Mouse (Mus musculus) ES-Bruce4 (cell line): ENCODE measurements around the gene Efcab12. TPM values are rescaled to one million over a fixed set of nuclear protein-coding genes. Genes with fewer than 3 reads are reported as not detected.

ENCODE experiments used
- H3K27ac ChIP-seq: 2 replicates; pipeline ENCODE4 v1.5.1; 2012; ENCODE audit warnings: low read length, inconsistent platforms; ENCODE audit not compliant: insufficient read depth
- H3K27me3 ChIP-seq: 2 replicates; pipeline ENCODE4 v1.6.1; 2012; ENCODE audit warnings: mild to moderate bottlenecking, low read length, inconsistent platforms; ENCODE audit not compliant: control insufficient read depth, poor library complexity, insufficient read depth, severe bottlenecking
- H3K36me3 ChIP-seq: 2 replicates; pipeline ENCODE4 v1.6.1; 2012; ENCODE audit warnings: inconsistent platforms, mild to moderate bottlenecking, low read length, moderate library complexity; ENCODE audit not compliant: control insufficient read depth, poor library complexity, insufficient read depth, severe bottlenecking
- H3K4me1 ChIP-seq: one replicate; pipeline ENCODE4 v1.8.1; 2011; ENCODE audit warnings: low read length; ENCODE audit not compliant: control insufficient read depth, insufficient read depth
- H3K4me3 ChIP-seq: 2 replicates; pipeline ENCODE4 v1.5.1; 2011; ENCODE audit warnings: low read depth, mild to moderate bottlenecking, low read length
- H3K9ac ChIP-seq: 2 replicates; pipeline ENCODE4 v1.6.1; 2012; ENCODE audit warnings: low read depth, mild to moderate bottlenecking, inconsistent platforms; ENCODE audit not compliant: poor library complexity, severe bottlenecking
- H3K9me3 ChIP-seq: replicated peaks from 2 replicates; pipeline ENCODE4 v1.6.1; 2012; ENCODE audit warnings: mild to moderate bottlenecking, low read length, inconsistent platforms; ENCODE audit not compliant: control insufficient read depth, poor library complexity, insufficient read depth, severe bottlenecking
- CTCF ChIP-seq: IDR thresholded peaks from one replicate; pipeline ENCODE4 v1.8.1; 2011; ENCODE audit warnings: low read depth, low read length
- EP300 ChIP-seq: IDR thresholded peaks from 2 replicates; pipeline ENCODE4 v1.6.1; 2011; ENCODE audit warnings: low read depth, low read length; ENCODE audit not compliant: insufficient read depth
- POLR2A ChIP-seq: IDR thresholded peaks from one replicate; pipeline ENCODE4 v1.8.1; 2011; ENCODE audit warnings: low read length; ENCODE audit not compliant: insufficient read depth
- polyA plus RNA-seq: library from polyadenylated mRNA; stranded (reverse); fragments of >200 nt; gene quantifications from 2 replicates; pipeline ENCODE4 v1.2.4, GENCODE M21; 2011; ENCODE audit warnings: low read depth; ENCODE audit not compliant: missing spikeins, insufficient read depth, insufficient read length

Gene Efcab12
- polyA plus RNA-seq, 1 experiment = 1.1 TPM

DNA sequence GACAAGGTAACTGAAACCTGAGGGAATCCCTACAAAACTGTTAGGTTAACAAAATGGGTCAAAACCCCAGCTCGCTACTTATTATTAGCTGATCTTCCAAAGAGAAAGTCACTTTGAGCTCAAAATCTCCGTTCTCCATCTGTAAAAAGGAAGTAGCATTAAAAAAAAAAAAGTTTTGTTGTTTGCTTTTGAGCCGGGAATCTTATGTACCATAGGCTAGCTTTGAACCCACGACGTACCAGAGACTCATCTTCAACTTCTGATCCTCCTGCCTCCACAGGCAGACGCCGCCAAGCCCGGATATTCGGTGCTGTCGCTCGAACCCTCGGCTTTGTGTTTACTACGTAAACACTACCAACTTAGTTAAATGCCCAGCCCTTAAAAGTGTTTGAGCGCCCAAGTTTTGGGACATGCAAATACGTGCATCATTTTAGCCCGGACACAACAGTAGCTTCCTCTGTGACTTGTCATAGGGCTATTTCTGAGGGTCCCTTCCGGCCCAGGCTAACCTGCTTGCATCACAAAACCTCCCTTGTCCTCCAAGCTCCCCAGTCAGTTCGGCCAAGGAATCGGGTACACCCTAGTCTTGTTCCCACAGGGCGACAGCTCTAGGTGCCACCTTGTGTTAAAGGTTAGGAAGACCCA lies 14.4 kb upstream of the Efcab12 start:
- Histone ChIP-seq H3K27ac (peak overlapping the region; percentile 82), H3K4me3 (peak overlapping the region; percentile 77), H3K9ac (peak overlapping the region; percentile 74), H3K27me3 (no peaks in the 10 kb centered on the region), H3K9me3 (no peaks in the 10 kb centered on the region), H3K4me1 (no peaks in the 10 kb centered on the region), H3K36me3 (peaks cover 16% of the 10 kb centered on the region)
- TF ChIP-seq EP300 (no peak), CTCF (no peak)

DNA sequence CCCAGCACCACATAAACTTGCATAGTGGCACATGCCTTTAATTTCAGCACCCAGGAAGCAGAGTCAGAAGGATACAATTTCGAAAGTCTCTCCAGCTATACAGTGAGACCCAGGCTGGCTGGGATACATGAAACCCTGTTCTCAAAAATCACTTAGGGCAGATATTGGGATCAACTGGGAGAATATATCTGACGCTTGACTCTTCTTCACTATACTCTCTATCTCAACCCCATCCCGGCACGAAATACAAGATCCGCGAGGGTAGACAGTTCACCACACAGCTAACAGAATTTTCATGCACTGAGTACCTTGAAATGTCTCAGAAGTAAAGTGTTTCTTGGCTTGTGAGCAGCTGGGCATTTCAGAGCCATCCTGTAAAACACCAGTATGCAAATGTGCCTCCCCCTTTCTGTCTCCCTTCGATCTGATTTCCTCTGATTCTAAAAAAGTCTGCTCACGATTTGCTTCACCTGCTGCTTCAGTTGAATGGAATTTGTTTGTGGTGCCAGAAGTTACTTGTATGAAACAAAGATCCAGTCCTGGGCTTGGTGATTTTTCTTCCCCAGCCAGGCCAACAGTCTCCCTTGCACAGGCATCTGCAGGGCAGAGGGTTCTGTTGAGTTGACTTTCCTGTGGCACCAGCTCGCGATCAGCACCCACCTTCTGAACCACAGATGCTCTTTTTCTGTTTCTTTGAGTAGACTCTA lies 10.5 kb upstream of the Efcab12 start:
- Histone ChIP-seq H3K27ac (no peak overlapping the region), H3K9me3 (no peaks in the 10 kb centered on the region), H3K9ac (no peak overlapping the region), H3K27me3 (no peaks in the 10 kb centered on the region), H3K4me1 (no peaks in the 10 kb centered on the region), H3K36me3 (peaks cover 32% of the 10 kb centered on the region), H3K4me3 (no peak overlapping the region)
- TF ChIP-seq POLR2A = no peak
- no peak for TF ChIP-seq CTCF
- no peak for TF ChIP-seq EP300

DNA sequence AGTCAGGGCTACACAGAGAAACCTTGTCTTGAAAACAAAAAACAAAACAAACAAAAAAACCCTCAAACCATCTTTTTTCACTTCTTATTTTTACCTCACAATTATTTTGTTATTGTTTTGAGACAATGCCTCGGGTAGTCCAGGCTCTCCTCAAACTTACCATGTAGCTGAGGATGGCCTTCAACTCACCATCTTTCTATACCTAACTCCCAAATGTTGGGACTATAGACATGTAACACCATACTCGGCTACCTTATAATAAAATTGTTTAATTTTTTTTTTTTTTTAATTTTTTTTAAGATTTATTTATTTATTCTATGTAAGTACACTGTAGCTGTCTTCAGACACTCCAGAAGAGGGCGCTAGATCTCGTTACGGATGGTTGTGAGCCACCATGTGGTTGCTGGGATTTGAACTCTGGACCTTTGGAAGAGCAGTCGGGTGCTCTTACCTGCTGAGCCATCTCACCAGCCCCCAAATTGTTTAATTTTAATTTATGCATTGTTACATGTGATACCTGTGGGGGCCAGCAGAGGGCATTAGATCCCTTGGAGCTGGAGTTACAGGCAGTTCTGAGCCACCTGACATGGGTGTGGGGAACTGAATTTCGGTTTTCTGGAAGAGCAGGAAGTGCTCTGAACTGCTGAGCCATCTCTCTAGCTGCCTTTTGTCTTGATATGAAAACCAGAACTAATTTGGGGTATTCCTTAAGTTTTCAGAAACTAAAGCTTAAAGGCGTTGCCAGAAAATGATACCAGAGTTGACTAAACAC lies 8.6 kb upstream of the Efcab12 start:
- no peaks in the 10 kb centered on the region for H3K4me1 ChIP-seq
- H3K9ac ChIP-seq = no peak overlapping the region
- H3K9me3 ChIP-seq = no peaks in the 10 kb centered on the region
- H3K27me3 ChIP-seq = no peaks in the 10 kb centered on the region
- H3K4me3 ChIP-seq = no peak overlapping the region
- H3K27ac ChIP-seq = no peak overlapping the region
- peaks cover 45% of the 10 kb centered on the region for H3K36me3 ChIP-seq
- TF ChIP-seq CTCF (peak; percentile 37), EP300 (no peak)

DNA sequence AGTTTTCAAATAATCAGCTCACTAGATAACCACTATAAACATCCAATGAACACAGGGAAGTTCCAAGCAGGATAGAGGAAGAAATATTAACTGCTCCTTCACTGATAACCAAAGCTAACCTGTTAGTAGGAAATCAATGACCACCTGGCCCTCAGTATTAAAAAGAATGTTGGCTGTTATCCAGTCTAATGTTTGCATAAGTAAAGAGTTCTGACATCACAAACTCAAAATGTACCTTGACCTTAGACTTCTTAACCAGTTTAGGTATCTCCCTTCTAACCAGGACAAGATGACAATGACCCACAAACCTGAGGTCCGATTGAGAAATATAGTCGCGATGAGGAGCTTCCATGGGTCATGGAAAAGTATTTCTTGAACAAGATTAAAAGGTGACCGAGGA lies 6.8 kb upstream of the Efcab12 start:
- no peak overlapping the region for H3K27ac ChIP-seq
- TF ChIP-seq EP300 = no peak
- no peak for TF ChIP-seq POLR2A
- no peak for TF ChIP-seq CTCF
- peaks cover 43% of the 10 kb centered on the region for H3K36me3 ChIP-seq
- no peaks in the 10 kb centered on the region for H3K27me3 ChIP-seq
- no peaks in the 10 kb centered on the region for H3K9me3 ChIP-seq
- no peak overlapping the region for H3K9ac ChIP-seq
- no peak overlapping the region for H3K4me3 ChIP-seq
- H3K4me1 ChIP-seq = no peaks in the 10 kb centered on the region

DNA sequence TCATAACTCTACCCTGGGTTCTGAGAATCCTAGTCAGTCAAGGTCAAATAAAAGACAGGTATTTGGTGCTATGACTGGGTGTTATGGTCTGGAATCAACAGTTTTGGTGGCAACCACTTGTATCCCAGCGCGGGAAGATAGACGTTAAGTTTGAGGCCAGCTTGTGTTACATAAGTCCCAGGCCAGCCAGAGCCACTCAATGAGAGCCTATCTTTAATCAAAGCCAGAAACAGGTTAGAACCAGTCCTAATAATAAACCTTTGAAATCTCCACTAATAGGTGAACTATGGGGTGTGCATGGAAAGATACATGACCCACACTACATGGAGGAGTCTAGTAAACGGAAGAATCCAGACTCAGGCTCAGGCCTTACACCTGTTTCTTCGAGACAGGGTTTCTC lies 533 bp upstream of the Efcab12 start:
- Histone ChIP-seq H3K9me3 (no peaks in the 10 kb centered on the region), H3K4me3 (no peak overlapping the region), H3K4me1 (no peaks in the 10 kb centered on the region), H3K9ac (no peak overlapping the region), H3K27me3 (no peaks in the 10 kb centered on the region), H3K36me3 (peaks cover 16% of the 10 kb centered on the region), H3K27ac (no peak overlapping the region)
- TF ChIP-seq POLR2A (peak; percentile 31), CTCF (no peak)

DNA sequence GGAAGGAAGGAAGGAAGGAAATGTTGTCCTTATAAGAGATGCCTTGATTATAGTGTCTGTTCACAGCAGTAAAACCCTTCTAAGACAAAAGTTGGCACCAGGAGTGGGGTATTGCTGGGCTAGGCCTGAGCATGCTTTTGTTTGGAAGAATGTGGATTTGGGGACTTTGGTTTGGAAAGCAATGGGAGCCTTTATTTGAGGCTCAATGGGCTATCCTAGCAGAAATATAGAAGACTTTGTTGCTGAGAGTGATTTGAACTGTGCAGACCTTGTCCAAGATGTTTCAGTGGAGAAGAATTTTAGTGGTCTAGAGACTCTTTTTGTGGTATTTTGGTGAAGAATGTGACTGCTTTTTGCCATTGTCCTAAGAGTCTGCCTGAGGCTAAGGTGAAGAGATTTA lies 4.4 kb downstream of the Efcab12 start:
- Histone ChIP-seq H3K27me3 (no peaks in the 10 kb centered on the region), H3K9ac (no peak overlapping the region), H3K27ac (no peak overlapping the region), H3K36me3 (no peaks in the 10 kb centered on the region), H3K4me1 (peaks cover 1% of the 10 kb centered on the region), H3K9me3 (no peaks in the 10 kb centered on the region), H3K4me3 (no peak overlapping the region)
- TF ChIP-seq POLR2A = no peak
- TF ChIP-seq EP300 = no peak
- no peak for TF ChIP-seq CTCF
